Mouse (Mus musculus): ENCODE measurements around the gene Patl1. TPM values are rescaled to one million over a fixed set of nuclear protein-coding genes. Genes with fewer than 3 reads are reported as not detected.
"Not testable (repeated sequence)": the region's sequence is repeated elsewhere in the genome, so short reads cannot be mapped to it uniquely, and the experiment has no call there.

The Patl1 gene
- total RNA-seq (2021) (10 to 100 TPM; 24.2 to 35.3 TPM), polyA plus RNA-seq (2012; rRNA removed) (13.5 and 15.7 TPM in 2 replicates)
- long read RNA-seq, full-length matches to known transcripts = 8 of 16 reads
- long read RNA-seq, partial matches to known transcripts = 3 of 16 reads
- long read RNA-seq, other reads (novel, unspliced or antisense) = 5 of 16 reads

DNA sequence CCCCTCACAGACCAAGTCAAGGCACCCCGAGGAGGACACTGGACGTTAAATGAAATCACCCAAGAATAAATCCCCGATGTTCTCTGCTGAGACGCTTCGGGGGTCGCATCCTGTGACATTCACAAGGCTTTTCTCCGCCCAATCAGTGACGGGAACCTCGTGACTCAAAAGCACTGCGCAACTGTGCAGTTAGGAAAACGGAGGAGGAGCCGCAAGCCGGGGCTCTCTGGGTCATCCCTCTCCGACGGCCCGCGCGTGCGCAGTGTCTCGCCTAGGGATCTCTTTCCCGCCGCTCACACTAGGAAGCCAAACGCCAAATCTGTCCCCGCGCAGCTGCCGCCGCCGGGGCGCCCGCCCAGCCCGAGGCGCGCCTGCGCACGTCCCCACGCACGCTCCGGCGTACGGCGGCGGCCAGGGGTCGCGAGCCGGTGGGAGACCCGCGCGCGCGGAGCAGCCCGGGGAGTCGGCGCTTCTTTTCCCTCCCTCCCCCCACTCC, at the start of gene Patl1:
Gene Patl1, plus strand, starts transcription at position 363 of the 496 bp plus-strand sequence.
- peak; percentile 99 for DNase-seq

DNA sequence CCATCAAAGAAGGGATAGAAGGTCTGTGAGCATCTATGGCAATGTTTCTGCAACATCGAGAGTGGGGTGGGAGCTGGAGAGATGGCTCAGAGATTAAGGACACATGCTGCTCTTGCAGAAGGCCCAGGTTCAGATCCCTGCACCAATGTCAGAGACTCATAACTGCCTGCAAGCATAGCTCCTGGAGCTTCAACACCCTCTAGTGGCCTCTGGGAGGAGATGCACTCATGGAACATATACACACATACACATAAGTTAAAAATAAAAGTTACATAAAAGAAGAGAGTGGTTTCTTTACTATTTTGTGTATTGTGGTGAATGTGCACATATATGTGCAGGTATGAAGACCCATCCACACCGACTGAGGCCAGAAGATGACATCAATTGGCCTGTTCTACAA, 44.4 kb upstream of the Patl1 start:
- DNase-seq = no peak

DNA sequence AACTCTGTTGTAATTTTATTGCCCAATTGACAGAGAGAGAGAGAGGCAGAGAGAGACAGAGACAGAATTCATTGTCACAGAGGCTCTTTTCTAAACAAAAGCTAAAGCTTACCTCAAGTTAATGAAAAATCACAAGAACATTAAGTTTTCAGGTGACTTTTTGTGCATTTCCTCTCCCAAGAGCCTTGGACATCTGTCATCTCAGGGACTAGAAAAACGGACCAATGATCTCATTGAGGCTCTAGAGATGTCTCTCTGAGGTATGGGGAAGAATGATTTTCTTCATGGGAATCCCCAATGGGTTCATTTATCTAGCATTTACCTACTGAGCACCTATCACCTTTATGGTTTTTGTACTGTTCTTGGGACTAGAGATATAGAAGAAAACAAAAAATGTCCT, 37.2 kb upstream of the Patl1 start, which contains the start of gene Olfr1419:
Gene Olfr1419, minus strand, starts transcription at position 101 of the 400 bp plus-strand sequence.
- no peak for DNase-seq

DNA sequence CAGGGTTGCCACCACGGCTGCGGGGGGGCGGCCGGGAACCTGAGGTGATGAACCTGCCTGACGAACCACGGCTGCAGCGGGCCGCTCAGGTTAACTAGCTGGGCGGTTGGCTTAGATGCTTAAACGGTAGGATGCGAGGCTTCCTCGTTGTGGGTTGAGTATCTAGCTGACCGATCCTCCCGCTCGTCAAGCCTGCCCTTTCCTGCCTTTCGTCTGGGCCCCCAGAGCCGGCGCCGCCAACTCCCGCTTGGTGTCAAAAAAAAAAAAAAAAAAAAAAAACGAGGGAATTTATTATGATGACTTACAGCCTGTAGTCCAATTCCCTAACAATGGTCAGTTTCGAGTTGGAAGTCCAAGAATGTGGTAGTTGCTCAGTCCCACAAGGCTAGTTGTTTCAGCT, 33.8 kb upstream of the Patl1 start:
- DNase-seq = not testable (repeated sequence)

DNA sequence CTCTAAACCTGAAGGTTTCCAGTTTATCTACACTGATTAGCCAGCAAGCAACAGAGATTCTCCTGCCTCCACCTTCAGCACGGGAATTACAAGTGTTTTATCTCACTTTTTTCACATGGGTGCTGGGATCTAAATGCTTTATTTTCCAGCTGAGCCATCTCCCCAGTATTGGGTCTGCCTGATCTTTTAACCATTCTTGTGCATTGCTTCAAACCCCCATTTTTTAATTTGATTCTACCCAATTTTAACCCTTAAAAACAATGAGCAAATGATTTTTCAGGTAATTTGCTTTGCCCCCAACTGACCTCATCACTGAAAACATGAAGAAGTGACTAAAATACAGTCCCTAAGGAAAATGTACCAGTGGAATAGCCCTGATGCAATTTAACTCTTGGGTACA, 25.9 kb upstream of the Patl1 start, which contains the start of gene Olfr1420:
Gene Olfr1420, plus strand, starts transcription at position 301 of the 400 bp plus-strand sequence.
- DNase-seq = no peak

DNA sequence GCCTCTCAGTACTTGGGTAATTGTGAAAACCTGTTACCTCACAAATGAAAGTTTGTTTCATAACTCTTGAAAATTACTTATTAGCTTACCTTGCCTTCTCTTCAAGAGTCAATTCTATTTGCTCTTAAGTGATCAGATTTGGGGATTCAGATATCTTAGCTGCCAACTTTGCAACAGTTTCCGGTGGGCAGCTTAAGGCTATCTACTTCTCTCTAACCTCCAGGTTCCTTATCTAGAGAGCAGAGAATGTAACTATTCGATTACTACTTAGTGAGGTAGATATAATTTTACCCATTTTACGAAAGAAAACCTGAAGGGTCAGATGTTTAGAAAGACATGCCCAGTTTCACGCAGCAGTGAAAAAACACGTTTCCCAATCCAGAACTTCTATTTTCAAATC, 1.2 kb upstream of the Patl1 start:
- DNase-seq = no peak

DNA sequence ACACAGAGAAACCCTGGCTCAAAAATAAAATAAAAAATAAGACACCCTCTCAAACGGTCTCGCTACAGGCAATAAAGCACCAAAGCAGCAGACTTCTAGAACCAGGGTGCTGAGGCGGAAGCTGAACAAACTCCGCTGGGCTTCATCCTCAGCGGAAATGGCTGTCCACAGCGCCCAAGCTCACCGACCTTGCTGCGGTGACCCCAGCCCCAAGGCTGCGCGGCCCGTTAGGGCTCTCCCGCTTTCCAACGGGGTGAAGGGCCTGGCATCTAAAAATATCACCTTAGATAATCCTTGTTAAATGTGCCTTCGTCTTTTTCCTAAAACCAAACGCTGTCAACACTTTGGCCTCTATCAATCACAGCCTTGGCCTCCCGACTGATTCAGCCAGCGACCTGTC, 596 bp upstream of the Patl1 start:
- no peak for DNase-seq

DNA sequence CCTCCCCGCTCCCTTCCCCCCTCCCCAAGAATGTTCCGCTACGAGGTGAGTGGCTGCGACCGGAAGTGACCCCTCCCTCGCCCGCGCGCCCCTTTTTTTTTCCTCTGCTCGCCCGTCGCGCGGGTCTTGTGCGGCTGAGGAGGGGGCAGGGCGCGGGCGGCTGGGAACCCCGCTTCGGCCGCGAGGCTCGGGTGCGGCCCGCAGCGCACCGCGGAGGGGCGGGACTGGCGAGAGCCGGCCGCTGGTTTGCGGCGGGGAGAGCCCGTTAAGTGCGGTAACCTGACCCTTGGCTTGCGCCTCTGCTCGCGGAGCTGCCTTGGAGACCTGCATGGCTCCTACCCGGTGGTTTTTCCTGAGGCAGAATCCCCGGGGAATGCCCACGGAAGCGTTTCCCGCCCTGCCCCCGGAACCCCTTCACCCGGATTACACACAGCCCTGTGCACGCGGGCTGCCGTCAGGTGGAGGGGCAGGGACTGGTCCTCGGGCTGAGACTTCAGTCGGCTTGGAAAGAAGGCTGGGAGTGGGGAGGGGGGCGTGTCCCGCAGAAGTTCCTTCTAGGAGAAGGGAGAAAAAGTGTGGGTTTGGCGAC, 428 bp downstream of the Patl1 start:
- DNase-seq = peak; percentile 80

DNA sequence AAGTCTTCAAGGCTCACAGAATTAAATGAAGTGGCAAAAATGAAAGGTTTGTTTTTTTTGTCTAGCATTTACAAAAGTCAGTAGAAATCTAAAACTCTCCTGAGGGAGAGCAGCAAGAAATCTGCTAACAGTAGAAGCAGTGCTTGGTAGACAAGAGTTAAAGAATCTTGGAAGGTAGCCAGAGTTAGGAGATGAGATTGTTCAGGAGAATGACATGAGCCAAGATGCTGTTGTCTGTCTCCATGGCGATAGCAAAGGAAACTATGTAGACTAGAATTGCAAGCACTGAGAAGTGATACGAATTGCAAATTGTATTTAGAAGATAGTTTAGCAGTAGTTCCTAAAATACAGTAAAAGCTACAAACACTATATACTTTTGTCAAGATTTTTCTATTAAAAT, 3.6 kb downstream of the Patl1 start:
- peak; percentile 9 for DNase-seq

DNA sequence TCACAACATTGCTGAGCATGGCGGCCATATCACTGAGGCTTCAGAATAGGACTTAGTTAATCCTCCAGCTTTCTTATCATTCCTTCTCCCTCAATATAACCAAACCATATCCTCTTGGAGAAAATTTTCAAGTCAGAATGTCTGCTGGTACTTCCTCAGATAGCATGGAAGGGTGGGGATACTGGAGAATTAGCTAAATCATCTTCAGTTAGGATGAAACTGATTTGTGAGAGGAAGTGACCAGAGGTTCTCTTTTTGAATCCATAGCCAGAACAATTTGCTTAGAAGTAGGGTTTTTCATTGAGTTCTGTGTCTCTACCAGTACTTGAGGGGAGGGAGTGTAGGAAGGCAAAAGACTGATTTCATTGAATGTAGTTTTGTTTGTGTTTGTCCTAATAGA, 9.9 kb downstream of the Patl1 start:
- no peak for DNase-seq

DNA sequence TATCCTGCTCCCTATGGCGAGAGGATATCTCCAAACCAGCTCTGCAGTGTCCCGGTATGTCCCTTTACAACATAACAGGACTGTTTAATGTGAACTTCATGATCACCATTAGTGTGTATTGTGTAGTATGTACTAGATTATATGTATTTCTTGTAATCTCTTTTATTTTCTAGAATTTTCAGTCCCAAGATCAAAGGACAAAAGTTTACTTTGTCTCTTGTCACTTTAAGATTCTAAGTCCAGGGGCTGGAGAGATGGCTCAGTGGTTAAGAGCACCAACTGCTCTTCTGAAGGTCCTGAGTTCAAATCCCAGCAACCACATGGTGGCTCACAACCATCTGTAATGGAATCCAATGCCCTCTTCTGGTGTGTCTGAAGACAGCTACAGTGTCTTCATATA, 10.3 kb downstream of the Patl1 start:
- not testable (repeated sequence) for DNase-seq

DNA sequence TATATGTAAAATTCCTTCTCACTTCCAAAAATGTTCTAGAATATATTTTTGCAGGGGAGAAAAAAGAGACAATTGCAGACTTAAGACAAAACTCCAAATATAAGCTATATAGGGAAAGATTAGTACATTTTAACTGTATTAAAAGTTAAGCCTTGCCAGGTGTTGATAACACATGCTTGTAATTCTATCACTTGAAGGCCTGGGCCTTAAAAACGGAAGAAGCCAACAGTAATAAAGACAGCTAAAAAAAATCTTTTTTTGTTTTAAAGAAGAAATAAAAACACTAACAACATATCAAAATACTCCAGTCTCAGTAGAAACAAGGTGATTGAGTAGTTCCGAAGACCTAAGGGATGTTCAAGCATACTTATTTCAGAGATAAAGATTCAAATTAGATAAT, 14.2 kb downstream of the Patl1 start:
- no peak for DNase-seq

DNA sequence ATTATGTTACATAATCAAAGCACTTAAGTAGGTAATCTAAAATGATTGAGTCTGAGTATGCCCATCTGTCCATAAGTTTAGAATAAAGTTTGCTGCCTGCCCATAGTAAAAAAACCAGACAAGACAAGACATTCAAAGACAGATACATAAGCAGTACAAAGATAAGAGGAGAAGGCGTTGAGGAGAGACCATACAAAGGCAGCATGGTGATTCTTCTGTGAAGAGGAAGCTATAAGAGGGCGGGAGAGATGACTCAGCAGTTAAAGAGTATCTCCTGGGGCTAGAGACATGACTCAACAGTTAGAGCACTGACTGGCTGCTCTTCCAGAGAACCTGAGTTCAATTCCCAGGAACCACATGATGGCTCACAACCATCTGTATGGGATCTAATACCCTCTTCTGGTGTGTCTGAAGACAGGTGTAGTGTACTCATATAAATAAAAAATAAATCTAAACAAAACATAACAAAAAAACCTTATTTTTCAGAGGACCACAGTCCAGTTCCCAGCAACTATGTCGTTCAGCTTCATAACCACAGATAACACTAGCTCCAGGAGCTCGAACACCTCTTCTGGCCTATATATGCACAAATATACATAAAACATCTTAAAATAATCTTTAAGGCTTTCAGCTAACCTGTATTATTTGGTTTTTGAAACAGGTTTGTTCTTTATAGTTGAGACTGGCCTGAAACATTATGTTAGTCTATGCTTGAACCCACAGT, 16.0 kb downstream of the Patl1 start:
- DNase-seq = no peak

DNA sequence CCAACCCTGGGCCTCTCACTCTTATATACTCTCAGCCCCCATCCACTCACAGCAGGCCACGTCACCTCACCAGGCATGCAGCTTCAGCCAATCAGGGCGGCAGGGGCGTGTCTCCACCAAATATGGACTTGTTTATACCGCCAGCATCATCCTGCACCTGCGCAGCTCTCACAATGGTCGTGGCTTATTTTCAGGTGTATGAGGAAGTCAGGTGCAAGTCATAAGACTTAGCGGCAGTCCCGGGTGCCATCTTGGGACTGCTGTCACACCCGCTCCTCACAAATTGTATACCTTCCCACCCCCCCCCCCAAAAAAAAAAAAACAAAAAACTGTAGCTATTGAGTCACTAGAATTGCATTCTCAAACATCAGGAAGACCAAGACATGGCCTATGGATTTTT, 34.3 kb downstream of the Patl1 start:
- not testable (repeated sequence) for DNase-seq

DNA sequence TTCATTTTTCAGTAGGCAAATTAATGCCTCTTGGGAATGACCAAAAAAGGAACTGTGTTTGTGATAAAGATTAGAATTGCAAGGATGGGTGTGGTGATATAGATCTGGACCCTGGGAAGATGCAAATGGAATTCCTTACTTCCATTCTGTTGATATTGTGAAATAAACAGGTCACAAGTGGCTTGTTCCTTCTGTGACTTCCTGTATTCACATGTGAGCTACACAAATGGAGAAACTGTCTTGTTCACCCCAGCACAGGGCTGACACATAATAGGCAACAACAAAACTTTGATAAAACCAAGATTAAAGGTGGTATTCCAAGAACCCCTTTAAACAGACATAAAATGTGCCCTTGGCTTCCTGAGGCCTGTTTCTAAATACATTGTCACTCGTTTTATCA, 37.7 kb downstream of the Patl1 start:
- DNase-seq = no peak

DNA sequence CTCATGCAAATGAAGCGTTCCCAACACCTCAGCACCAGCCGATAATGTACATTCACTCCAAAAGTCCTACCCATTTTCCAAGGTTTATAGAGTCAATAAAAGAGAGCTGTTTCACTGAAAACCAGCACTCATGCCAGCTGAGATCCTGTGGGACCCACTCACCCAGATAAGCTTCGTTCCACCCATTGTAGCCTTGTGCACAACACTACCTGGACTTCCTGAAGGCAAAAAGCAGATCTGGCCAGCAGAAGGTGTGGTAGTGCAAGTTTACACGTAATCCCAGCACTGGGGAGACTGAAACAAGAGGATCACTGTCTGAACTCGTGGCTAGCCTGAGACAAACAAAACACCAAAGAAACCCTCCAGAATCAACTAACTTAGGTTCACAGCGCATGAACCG, 38.5 kb downstream of the Patl1 start:
- no peak for DNase-seq

DNA sequence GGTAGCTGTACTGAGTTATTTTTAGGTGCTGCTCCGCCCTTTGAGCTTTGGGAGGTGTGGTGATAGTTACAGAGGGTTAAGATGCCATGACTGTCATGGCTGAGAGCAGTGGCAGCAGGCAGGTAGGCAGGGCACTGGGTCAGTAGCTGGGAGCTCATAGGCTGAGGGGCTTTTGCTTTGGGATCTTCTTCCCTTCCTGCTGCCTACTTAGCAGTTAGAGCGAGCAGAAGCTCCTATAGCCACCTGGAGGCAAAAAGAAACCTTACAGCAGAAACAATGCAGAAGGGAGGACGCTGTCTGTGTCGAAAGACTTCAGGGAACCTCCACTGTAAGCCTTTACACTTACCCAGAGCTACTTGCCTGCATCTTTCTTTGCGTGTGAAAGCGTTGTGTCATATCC, 42.0 kb downstream of the Patl1 start:
- no peak for DNase-seq

DNA sequence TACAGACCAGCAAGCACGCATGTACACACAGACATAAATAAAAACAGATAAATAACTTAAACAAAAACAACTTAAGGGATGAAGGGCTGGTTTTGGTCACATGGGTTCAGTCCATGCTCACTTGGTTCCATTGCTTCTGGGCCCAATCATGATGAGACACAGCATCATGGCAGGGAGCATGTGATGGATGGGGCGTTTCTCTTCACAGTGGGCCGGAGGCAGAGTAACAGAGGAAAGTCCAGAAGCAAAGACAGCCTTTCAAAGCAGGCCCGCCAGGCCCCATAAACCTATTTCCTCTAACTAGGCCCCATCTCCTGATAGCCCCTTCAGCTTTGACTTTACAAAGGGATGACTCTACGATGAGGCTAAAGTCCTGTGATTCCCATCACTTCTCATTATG, 44.4 kb downstream of the Patl1 start:
- no peak for DNase-seq

DNA sequence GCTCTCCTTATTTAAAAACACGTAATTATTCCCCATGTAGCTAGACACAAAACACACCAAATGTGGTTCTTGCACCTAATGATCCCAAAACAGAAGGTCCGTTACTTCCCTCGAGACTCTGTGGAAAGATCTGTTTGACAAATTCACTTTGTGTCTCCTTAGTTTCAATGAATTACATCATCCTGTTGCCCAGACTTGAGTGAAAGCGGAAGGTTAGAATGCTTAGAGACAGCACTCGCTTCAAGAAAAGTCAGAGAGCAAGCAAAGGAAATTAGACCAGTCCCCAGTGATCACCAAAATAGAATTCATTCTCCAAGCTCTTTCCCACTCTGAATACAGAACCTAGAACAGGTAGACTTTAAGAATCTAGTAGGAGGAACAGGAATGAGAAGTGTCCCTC, 45.2 kb downstream of the Patl1 start:
- DNase-seq = no peak

DNA sequence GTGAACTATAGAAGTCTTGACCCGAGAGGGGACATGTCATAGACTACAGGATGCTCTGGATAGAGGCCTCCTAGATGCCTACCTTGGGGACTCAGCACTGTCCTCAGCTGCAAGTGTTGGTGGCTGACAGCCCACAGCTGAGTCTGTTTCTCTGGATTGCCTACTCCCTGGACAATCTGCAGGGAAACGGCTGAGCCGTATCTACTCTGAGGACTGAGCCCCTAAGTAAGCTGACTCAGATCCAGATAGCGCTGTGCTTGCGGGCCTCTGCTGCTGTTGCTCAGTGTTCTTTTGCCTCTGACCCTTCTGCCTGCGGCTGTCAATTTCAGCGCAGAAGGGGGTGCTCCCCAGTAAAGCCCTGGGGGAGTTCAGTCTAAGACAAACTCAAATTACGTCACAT, 45.6 kb downstream of the Patl1 start:
- no peak for DNase-seq

DNA sequence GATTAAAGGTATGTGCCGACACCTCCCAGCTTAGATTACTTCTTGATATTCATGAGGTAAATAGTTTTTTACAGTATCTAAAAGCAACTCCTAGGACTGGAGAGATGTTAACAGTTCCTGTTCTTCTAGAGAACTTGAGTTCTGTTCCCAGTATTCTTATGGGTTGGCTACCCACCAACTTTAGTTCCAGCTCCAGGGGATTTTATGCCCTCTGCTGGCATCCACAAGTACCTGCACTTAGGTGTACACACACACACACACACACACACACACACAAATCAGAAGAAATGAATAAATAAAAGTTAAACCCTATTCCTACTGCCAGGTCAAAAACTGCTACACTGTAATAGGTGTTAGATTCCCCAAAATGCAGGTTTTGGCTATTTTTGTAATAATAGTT, 52.1 kb downstream of the Patl1 start:
- no peak for DNase-seq

DNA sequence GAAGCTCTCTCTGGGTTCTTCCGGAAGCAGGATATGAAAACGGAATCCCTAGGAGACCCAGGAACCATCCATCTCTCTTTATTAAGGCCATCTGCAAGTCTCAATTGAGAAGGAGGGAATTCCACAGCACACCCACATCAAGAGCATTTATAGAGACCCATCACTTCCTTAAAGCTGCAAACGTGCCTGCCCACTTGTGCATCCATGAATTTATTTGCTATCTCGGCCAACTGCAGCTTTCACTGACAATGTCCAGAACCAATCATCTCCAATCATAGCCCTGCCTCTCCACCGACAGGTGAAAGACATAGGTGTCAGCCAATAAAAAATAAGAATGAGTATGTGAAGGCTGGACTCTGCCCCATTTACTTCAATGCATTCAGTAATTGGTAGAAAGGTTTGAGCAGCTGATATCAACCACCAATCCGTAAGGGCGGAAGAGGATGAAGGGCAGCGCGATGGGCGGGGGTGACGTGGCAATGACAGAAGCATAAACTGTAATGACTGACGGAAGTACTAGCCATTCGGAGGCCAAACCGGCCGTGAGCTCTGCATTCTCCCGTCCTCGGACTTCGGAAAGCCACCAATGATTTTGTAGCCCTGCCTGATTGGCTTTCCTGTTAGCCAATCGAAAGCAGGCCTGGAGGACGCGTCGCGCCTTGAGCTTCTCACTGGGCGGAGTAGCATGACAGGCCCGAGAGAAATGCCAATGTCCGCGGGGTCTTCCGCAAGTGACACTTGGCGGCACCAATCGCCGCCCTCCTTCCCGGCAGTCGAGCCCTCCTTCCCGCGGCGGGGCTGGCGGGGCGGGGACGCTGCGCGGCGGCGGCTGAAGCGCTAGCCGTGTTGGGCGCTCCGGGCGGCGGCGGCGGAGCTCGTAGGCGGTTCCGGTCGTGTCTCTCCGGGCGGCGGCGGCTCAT, 53.1 kb downstream of the Patl1 start, which contains the start of gene Osbp:
Gene Osbp, plus strand, starts transcription at position 919 of the 920 bp plus-strand sequence.
- DNase-seq = peak; percentile 99

All from adrenal gland, adult 2 months (tissue).